Mouse (Mus musculus): Measurements from ENCODE around the gene Akap9.
"Not testable (repeated sequence)": the region's sequence is repeated elsewhere in the genome, so short reads cannot be mapped to it uniquely, and the experiment has no call there.

The Akap9 gene

GRCm38 (mm10) chr5:3927801-3928689 lies at the start of gene Akap9:
Gene Akap9 (plus strand): TSS chr5:3928054.
- in situ Hi-C loops (cut with MboI, MseI), result no loop called here

- in situ Hi-C loops (cut with MboI, MseI), result loop anchor here (5.0 kb wide), 2 partner anchors 320 to 325 kb away; no protein-coding TSS in a partner anchor
Measured at GRCm38 (mm10) chr5:3886862-3887261, 41.0 kb upstream of the Akap9 start.

GRCm38 (mm10) chr5:3889201-3889600 lies 38.7 kb upstream of the Akap9 start:
- in situ Hi-C loops (cut with MboI, MseI), result loop anchor here (5.0 kb wide), 2 partner anchors 318 to 323 kb away; no protein-coding TSS in a partner anchor

- in situ Hi-C loops (cut with MboI, MseI), result loop anchor here in 1 of 2 experiments (5.0 kb wide), 2 partner anchors 209 to 299 kb away; partner anchors contain the start of genes Cyp51 and Mterf1b
Measured at GRCm38 (mm10) chr5:3893459-3894293, 34.2 kb upstream of the Akap9 start, which contains the start of gene Mterf1a. Gene Mterf1a (minus strand): TSS chr5:3893933.

- in situ Hi-C loops (cut with MboI, MseI), result loop anchor here in 1 of 2 experiments (5.0 kb wide), 2 partner anchors 208 to 298 kb away; partner anchors contain the start of genes Cyp51 and Mterf1b
Measured at GRCm38 (mm10) chr5:3894294-3894619, 33.6 kb upstream of the Akap9 start.

- in situ Hi-C loops (cut with MboI, MseI), result no loop called here
Measured at GRCm38 (mm10) chr5:3905471-3905870, 22.4 kb upstream of the Akap9 start.

GRCm38 (mm10) chr5:3922350-3922749 lies 5.5 kb upstream of the Akap9 start:
- in situ Hi-C loops (cut with MboI, MseI), result no loop called here

GRCm38 (mm10) chr5:3926666-3927065 lies 1.2 kb upstream of the Akap9 start:
- in situ Hi-C loops (cut with MboI, MseI), result no loop called here

- in situ Hi-C loops (cut with MboI, MseI), result no loop called here
Measured at GRCm38 (mm10) chr5:3928690-3929046, 814 bp downstream of the Akap9 start.

- in situ Hi-C loops (cut with MboI, MseI), result no loop called here
Measured at GRCm38 (mm10) chr5:3930760-3931159, 2.9 kb downstream of the Akap9 start.

GRCm38 (mm10) chr5:3931636-3932035 lies 3.8 kb downstream of the Akap9 start:
- in situ Hi-C loops (cut with MboI, MseI), result no loop called here

GRCm38 (mm10) chr5:3933551-3933950 lies 5.7 kb downstream of the Akap9 start:
- in situ Hi-C loops (cut with MboI, MseI), result no loop called here

- in situ Hi-C loops (cut with MboI, MseI), result no loop called here
Measured at GRCm38 (mm10) chr5:3935266-3935665, 7.4 kb downstream of the Akap9 start.

- in situ Hi-C loops (cut with MboI, MseI), result no loop called here
Measured at GRCm38 (mm10) chr5:3935778-3936554, 8.1 kb downstream of the Akap9 start.

- in situ Hi-C loops (cut with MboI, MseI), result no loop called here
Measured at GRCm38 (mm10) chr5:3938905-3939304, 11.1 kb downstream of the Akap9 start.

- in situ Hi-C loops (cut with MboI, MseI), result no loop called here
Measured at GRCm38 (mm10) chr5:3939335-3939734, 11.5 kb downstream of the Akap9 start.

GRCm38 (mm10) chr5:3941240-3941639 lies 13.4 kb downstream of the Akap9 start:
- in situ Hi-C loops (cut with MboI, MseI), result no loop called here

GRCm38 (mm10) chr5:3943169-3943568 lies 15.3 kb downstream of the Akap9 start:
- in situ Hi-C loops (cut with MboI, MseI), result not testable (repeated sequence)

- in situ Hi-C loops (cut with MboI, MseI), result no loop called here
Measured at GRCm38 (mm10) chr5:3952498-3952897, 24.6 kb downstream of the Akap9 start.

GRCm38 (mm10) chr5:3954541-3954940 lies 26.7 kb downstream of the Akap9 start:
- in situ Hi-C loops (cut with MboI, MseI), result no loop called here

- in situ Hi-C loops (cut with MboI, MseI), result no loop called here
Measured at GRCm38 (mm10) chr5:3961286-3961685, 33.4 kb downstream of the Akap9 start.
